In genomic region chr4:104718973-104719795, GRCm38 (mm10) we compare ENCODE assay signal across 9 mouse cellular contexts. TPM values are rescaled to one million over a fixed set of nuclear protein-coding genes. Genes with fewer than 3 reads are reported as not detected.
DNase-seq lines count a peak whose midpoint lies in the region; ATAC-seq lines count a peak whose summit lies in the region.
"Had no signal": no experiment of that assay in that cellular context is flagged by ENCODE, and none has a peak within 500 bp of the region (broad histone marks: within the 10 kb centered on the region; RNA-seq: fewer than 3 reads in every experiment).

No protein-coding gene starts in this region.

- peak overlapping the region; percentile 22; the same call in 1 of the 2 replicates for H3K4me2 ChIP-seq in forebrain, embryonic 13.5 days
- no peak overlapping the region for H3K4me2 ChIP-seq in stomach, embryonic 16.5 days (ENCODE audit: low read depth, low read length)
- H3K4me2 ChIP-seq: limb, embryonic 15.5 days had no signal

- peak overlapping the region; percentile 83 for H3K27ac ChIP-seq in forebrain, embryonic 13.5 days
- no peak overlapping the region for H3K27ac ChIP-seq in stomach, embryonic 16.5 days (ENCODE audit: low read length)
- H3K27ac ChIP-seq: limb, embryonic 15.5 days had no signal

- intact Hi-C loops in left cerebral cortex, postnatal 14 days (cut with DNase I): no loop called here

- H3K4me3 ChIP-seq in forebrain, embryonic 13.5 days: no peak overlapping the region
- H3K4me3 ChIP-seq in stomach, embryonic 16.5 days (replicated peaks; ENCODE audit: low read length): no peak overlapping the region
- H3K4me3 ChIP-seq: limb, embryonic 15.5 days had no signal

- peaks cover 60% of the 10 kb centered on the region for H3K4me1 ChIP-seq in forebrain, embryonic 13.5 days
- peaks cover 5% of the 10 kb centered on the region; the same call in 1 of the 2 replicates for H3K4me1 ChIP-seq in stomach, embryonic 16.5 days (ENCODE audit: control insufficient read depth, insufficient read depth, low read length)

- DNase-seq in ovary, postnatal 14 days (ENCODE audit: low spot score): peak; percentile 5
- no peak for DNase-seq in ovary, adult 18-20 months (ENCODE audit: low spot score)
- DNase-seq in left cerebral cortex, postnatal 14 days (ENCODE audit: low spot score in 2 of 2): peak; percentile 56 to 74
- DNase-seq in cerebellum, adult 8-10 months: no peak
- no peak for DNase-seq in spleen, postnatal 14 days (ENCODE audit: low spot score in 2 of 2)
- DNase-seq in cerebellum, adult 18-20 months: no peak

- peak; percentile 79 for ATAC-seq in forebrain, embryonic 13.5 days
- peak; percentile 22; the same call in 1 of the 2 replicates for ATAC-seq in stomach, embryonic 16.5 days (ENCODE audit: insufficient read depth, low FRiP score)

- WGBS in forebrain, embryonic 13.5 days: 20% methylated on average over 13 of the region's 13 CpGs
- 41% methylated on average over 13 of the region's 13 CpGs for WGBS in stomach, embryonic 16.5 days

- H3K9ac ChIP-seq in forebrain, embryonic 13.5 days: peak overlapping the region; percentile 18; the same call in 1 of the 2 replicates
- H3K9ac ChIP-seq in stomach, embryonic 16.5 days (ENCODE audit: low read length): no peak overlapping the region
- H3K9ac ChIP-seq: limb, embryonic 15.5 days had no signal

- H3K36me3 ChIP-seq in forebrain, embryonic 13.5 days (ENCODE audit: poor library complexity, severe bottlenecking): no peaks in the 10 kb centered on the region
- H3K36me3 ChIP-seq in stomach, embryonic 16.5 days (ENCODE audit: control insufficient read depth, insufficient read depth, low read length): no peaks in the 10 kb centered on the region
- H3K36me3 ChIP-seq: limb, embryonic 15.5 days had no signal

- H3K27me3 ChIP-seq in forebrain, embryonic 13.5 days: no peaks in the 10 kb centered on the region; the same call in 1 of the 2 replicates
- H3K27me3 ChIP-seq in stomach, embryonic 16.5 days (ENCODE audit: control insufficient read depth, insufficient read depth, low read length): no peaks in the 10 kb centered on the region

- H3K9me3 ChIP-seq in forebrain, embryonic 13.5 days (replicated peaks): no peaks in the 10 kb centered on the region
- no peaks in the 10 kb centered on the region for H3K9me3 ChIP-seq in stomach, embryonic 16.5 days (replicated peaks; ENCODE audit: control insufficient read depth, low read length)
- H3K9me3 ChIP-seq: limb, embryonic 15.5 days had no signal

RNA-seq across cellular contexts. Expression of gene C8b, which starts 46.9 kb away (rescaled TPM):
- polyA plus RNA-seq in forebrain, embryonic 13.5 days (2015; fragmentation: Nextera tagmentation; extraction: Ambion mirVana): 0.25 TPM in 1 of 2 replicates, not detected in the other
- under 1 TPM in 1 of 2 experiments, not detected in 1; 0.34 TPM for total RNA-seq in left cerebral cortex, postnatal 14 days (2021)
- 2.1 TPM in 2 replicates for polyA plus RNA-seq in stomach, embryonic 16.5 days (2015; fragmentation: Nextera tagmentation; extraction: Ambion mirVana)
- polyA plus RNA-seq: limb, embryonic 15.5 days had no signal

Comparison
In these comparisons a context has a peak if more than half of its experiments do, and no peak if none do; other contexts are left out.
1. DNase-seq: peak in ovary, postnatal 14 days (single experiment) and left cerebral cortex, postnatal 14 days (2 of 2); none in ovary, adult 18-20 months (single experiment), cerebellum, adult 8-10 months (single experiment), spleen, postnatal 14 days (0 of 2) and cerebellum, adult 18-20 months (0 of 2).